Mouse (Mus musculus): ENCODE measurements around the gene Rln1.

Gene Rln1

GRCm38 (mm10) chr19:29312661-29313060 lies 21.8 kb downstream of the Rln1 start:
- in situ Hi-C loops (cut with MboI; ENCODE audit: unreplicated experiment in 2 of 2): no loop called here

DNA sequence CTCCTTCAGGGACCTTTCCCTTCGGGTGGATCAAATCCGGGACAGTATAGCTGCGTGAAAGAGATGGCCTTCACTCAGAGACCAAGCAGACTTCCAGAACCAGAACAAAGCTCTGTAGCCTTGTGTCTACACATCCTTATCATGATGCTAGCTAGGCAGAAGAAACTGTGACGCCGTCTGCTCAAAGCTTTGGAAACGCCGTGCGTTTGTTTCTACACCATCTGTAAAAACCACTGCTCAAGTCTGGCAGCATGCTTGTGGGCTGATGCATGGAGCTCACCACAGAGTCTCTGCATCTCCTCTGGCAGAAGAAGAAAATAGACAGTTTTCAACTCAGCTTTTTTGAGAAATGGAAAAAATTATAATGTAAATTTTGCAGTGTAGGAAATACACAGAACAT lies 22.7 kb downstream of the Rln1 start:
- in situ Hi-C loops (cut with MboI; ENCODE audit: unreplicated experiment in 2 of 2): no loop called here

DNA sequence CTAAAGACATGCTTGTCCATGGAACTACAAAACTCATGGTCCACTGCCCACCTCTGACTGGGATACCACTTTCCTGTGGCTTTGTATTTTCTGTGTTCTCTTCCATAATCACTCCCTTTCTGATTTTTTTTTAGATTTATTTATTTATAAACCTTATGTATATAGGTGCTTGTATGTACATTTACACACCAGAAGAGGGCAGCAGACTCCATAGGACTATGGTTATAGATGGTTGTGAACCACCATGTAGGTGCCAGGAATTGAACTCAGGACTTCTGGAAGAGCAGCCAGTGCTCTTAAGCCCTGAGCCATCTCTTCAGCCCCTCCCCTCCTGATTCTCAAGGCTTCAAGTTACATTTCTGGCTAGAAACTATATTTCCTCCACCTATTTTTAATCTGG lies 25.6 kb downstream of the Rln1 start:
- in situ Hi-C loops (cut with MboI; ENCODE audit: unreplicated experiment in 2 of 2): no loop called here

DNA sequence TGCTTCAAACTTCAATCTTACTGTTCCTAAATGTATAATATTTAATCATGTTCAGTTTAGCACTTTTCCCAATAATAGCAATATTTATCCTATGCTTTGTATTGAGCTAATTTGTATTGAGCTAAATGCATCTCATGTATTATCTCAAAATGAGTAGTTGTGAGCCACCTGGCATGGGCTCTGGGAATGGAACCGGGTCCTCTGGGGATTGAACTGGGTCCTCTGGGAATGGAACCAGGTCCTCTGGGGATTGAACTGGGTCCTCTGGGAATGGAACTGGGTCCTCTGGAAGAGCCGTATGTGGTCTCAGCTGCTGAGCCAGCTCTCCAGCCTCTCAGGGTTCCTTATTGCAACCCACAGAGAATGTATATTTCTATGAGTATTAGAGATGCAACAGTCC lies 32.4 kb downstream of the Rln1 start:
- in situ Hi-C loops (cut with MboI; ENCODE audit: unreplicated experiment in 2 of 2): no loop called here

GRCm38 (mm10) chr19:29300919-29301318 lies 33.6 kb downstream of the Rln1 start:
- in situ Hi-C loops (cut with MboI; ENCODE audit: unreplicated experiment in 2 of 2): no loop called here

GRCm38 (mm10) chr19:29297366-29297765 lies 37.1 kb downstream of the Rln1 start:
- in situ Hi-C loops (cut with MboI; ENCODE audit: unreplicated experiment in 2 of 2): no loop called here

DNA sequence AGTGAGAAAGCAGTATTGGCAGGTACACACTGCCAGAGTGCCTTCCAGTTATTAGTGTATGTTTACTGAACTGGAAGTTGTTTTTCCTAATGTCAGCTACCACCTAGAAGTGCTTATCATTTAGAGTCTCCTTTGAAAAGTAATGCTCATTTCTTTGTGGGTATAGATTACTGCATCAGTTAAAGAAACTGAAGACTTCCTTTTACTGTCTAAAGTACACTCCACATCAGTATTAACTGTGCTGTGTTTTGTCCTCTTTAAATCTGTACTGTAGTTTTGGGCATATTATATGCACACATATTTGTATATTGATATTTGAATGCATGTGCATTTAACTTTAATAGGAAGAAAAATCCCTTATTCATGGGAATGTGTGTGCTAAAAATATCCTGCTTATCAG lies 38.3 kb downstream of the Rln1 start:
- in situ Hi-C loops (cut with MboI; ENCODE audit: unreplicated experiment in 2 of 2): no loop called here

- in situ Hi-C loops (cut with MboI; ENCODE audit: unreplicated experiment in 2 of 2): no loop called here
Measured at GRCm38 (mm10) chr19:29294756-29295155, 39.7 kb downstream of the Rln1 start.

GRCm38 (mm10) chr19:29292546-29292945 lies 41.9 kb downstream of the Rln1 start:
- in situ Hi-C loops (cut with MboI; ENCODE audit: unreplicated experiment in 2 of 2): no loop called here

- in situ Hi-C loops (cut with MboI; ENCODE audit: unreplicated experiment in 2 of 2): no loop called here
Measured at GRCm38 (mm10) chr19:29291532-29291931, 42.9 kb downstream of the Rln1 start.

DNA sequence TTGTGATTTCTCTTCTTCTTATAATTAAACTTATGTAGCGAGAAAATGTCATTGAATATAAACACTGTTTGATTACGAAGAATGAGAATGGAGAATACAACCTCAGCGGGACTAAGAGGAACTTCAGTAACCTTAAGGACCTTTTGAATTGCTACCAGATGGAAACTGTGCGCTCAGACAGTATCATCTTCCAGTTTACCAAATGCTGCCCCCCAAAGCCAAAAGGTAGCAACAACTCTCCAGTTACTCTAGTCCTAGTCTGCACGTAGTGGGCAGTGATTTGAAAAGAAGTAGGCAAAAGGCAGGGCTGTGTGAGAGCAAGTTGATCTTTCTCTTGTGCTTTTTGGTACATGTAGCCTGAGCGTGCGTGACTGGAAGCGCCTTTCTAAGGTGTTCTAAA lies 46.6 kb downstream of the Rln1 start:
- in situ Hi-C loops (cut with MboI; ENCODE audit: unreplicated experiment in 2 of 2): no loop called here

GRCm38 (mm10) chr19:29285451-29285869 lies 49.0 kb downstream of the Rln1 start:
- in situ Hi-C loops (cut with MboI; ENCODE audit: unreplicated experiment in 2 of 2): no loop called here
